Mouse (Mus musculus): ENCODE measurements around the gene Wnt3a. TPM values are rescaled to one million over a fixed set of nuclear protein-coding genes. Genes with fewer than 3 reads are reported as not detected.
"Not testable (repeated sequence)": the region's sequence is repeated elsewhere in the genome, so short reads cannot be mapped to it uniquely, and the experiment has no call there.

Wnt3a gene
- polyA plus RNA-seq, 1 experiment from 2014 or later = not detected

DNA sequence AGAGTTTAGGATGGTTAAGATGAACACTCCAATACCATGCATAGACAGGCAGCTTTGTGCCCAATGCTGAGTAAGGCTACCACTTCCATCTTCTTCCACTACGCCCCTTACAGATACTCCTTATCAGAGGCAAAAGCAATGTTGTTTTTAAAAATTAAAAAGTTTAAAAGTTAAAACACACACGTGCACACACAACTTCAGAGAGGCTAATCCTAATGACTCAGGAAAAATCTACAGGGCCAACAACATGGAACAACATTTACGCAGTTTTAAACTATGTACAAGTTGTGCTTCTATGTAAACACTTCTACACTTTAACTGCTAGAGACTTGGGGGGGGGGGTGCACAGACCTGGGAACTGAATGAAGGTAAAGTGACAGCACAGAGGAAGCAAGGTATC is 66.5 kb downstream of the Wnt3a start:
- Histone ChIP-seq H3K9me3 (ENCODE audit: low read depth, low read length) (no peaks in the 10 kb centered on the region), H3K36me3 (ENCODE audit: insufficient read depth) (peaks cover 25% of the 10 kb centered on the region), H3K4me3 (ENCODE audit: low read depth, low read length) (no peak overlapping the region), H3K27ac (ENCODE audit: low read depth) (no peak overlapping the region), H3K27me3 (ENCODE audit: insufficient read depth, low read length) (no peaks in the 10 kb centered on the region), H3K4me2 (peak overlapping the region; percentile 21; the same call in 1 of the 2 replicates), H3K9ac (no peak overlapping the region), H3K4me1 (ENCODE audit: insufficient read depth) (peaks cover 29% of the 10 kb centered on the region)
- no peak for ATAC-seq (ENCODE audit: insufficient read depth)
- 79% methylated on average over 3 of the region's 3 CpGs for WGBS
- DNase-seq = no peak
- TF ChIP-seq CTCF (IDR thresholded peaks at IDR 0.05; ENCODE audit: low read depth) = no peak

DNA sequence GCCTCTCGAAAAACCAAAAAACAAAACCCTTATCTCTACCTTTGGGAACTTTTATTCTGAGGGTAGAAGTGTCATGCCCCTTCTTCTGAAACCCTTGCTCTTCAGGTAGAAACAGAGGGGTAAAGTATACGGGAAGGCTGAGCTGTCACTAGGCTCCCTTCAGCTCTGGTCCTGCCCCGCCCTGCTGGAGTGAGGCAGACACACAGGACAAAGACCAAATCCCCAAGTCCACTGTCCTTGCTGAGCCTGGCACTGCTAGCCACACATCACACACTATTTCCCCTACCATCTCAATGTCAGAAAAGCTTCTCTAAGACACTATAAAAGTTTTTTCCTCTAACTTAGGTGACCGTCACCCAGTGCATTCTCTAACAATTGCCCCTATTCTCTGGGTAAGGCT is 68.2 kb downstream of the Wnt3a start:
- no peak for TF ChIP-seq CTCF (IDR thresholded peaks at IDR 0.05; ENCODE audit: low read depth)
- Histone ChIP-seq H3K27me3 (ENCODE audit: insufficient read depth, low read length) (no peaks in the 10 kb centered on the region), H3K9me3 (ENCODE audit: low read depth, low read length) (no peaks in the 10 kb centered on the region), H3K4me2 (no peak overlapping the region), H3K9ac (no peak overlapping the region), H3K36me3 (ENCODE audit: insufficient read depth) (peaks cover 39% of the 10 kb centered on the region), H3K4me3 (ENCODE audit: low read depth, low read length) (no peak overlapping the region), H3K27ac (ENCODE audit: low read depth) (no peak overlapping the region), H3K4me1 (ENCODE audit: insufficient read depth) (peaks cover 32% of the 10 kb centered on the region)
- DNase-seq (no peak), ATAC-seq (ENCODE audit: insufficient read depth) (no peak)
- WGBS = 81% methylated on average over 4 of the region's 4 CpGs

DNA sequence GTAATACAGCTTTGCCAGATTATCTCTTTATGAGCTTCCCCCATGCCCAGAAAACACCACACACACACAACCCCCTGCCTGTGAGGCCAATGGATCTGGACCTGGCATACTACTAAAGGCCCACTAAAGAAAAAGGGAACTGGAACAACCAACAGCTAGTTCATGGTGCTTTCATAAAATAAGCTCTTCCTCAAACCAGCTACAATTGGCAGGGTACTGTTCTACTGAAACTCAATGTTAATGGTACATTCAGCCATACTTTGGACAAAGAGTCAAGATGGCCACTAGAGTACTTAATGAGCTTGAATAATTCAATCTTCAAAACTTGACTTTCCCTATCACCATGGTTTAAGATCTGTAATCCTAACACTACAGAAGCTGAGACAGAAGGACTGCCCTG is 68.9 kb downstream of the Wnt3a start:
- no peak for TF ChIP-seq CTCF (IDR thresholded peaks at IDR 0.05; ENCODE audit: low read depth)
- DNase-seq = no peak
- Histone ChIP-seq H3K4me1 (ENCODE audit: insufficient read depth) (peaks cover 32% of the 10 kb centered on the region), H3K9me3 (ENCODE audit: low read depth, low read length) (no peaks in the 10 kb centered on the region), H3K4me2 (no peak overlapping the region), H3K27me3 (ENCODE audit: insufficient read depth, low read length) (no peaks in the 10 kb centered on the region), H3K9ac (no peak overlapping the region), H3K36me3 (ENCODE audit: insufficient read depth) (peaks cover 45% of the 10 kb centered on the region), H3K27ac (ENCODE audit: low read depth) (no peak overlapping the region), H3K4me3 (ENCODE audit: low read depth, low read length) (no peak overlapping the region)
- ATAC-seq (ENCODE audit: insufficient read depth) = no peak

DNA sequence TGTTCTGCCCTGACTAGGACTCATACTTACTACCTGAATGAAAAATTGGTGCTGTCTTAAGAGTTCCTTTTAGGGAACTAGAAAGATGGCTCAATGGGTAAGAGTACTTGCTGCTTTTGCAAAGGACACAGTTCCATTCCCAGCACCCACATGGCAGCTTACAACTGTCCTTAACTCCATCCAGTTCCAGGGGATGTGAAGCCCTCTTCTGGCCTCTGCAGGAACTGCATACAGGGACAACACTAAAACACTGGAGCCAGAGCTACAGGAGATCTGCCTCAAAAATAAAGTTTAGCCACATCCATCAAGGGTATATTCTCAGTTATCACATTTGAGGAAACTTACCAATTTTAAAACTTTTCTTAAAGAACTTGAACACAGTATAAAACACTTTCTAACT is 71.5 kb downstream of the Wnt3a start:
- Histone ChIP-seq H3K27ac (ENCODE audit: low read depth) (peak overlapping the region; percentile 14; the same call in 1 of the 2 replicates), H3K4me3 (ENCODE audit: low read depth, low read length) (no peak overlapping the region), H3K27me3 (ENCODE audit: insufficient read depth, low read length) (no peaks in the 10 kb centered on the region), H3K36me3 (ENCODE audit: insufficient read depth) (peaks cover 60% of the 10 kb centered on the region), H3K4me2 (peak overlapping the region; percentile 37), H3K9ac (no peak overlapping the region), H3K9me3 (ENCODE audit: low read depth, low read length) (no peaks in the 10 kb centered on the region), H3K4me1 (ENCODE audit: insufficient read depth) (peaks cover 16% of the 10 kb centered on the region)
- peak; percentile 68 for TF ChIP-seq CTCF (IDR thresholded peaks at IDR 0.05; ENCODE audit: low read depth)
- peak; percentile 65 for DNase-seq
- ATAC-seq (ENCODE audit: insufficient read depth) = no peak

DNA sequence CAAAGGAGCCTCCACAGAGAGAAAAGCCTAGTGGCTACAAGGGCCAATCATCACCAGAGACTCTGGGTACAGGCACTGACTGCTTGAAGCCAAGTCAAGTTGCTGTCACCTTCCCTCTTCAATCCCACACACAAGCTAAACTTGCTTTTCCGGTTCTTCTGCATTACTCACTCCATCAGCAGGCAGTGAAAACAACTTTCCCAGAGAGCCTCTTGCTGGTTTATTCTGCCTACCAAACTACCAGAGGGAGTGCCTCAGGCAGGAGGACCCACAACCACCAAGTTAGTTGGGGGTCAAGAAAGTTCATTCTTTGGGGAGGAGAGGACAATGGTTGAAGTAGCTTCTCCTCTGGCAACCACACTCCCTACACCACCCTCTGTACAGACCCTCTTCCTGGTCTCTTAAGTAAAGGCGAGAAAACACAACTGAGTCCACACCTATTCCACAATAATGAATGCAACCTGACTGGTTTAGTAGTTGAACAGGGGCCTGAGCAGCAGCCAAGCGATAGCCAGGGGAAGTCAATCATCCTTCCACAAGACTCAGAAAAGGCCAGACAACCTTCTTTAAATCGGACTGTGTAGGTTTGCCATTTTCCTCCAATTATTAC is 72.1 kb downstream of the Wnt3a start:
- H3K27ac ChIP-seq (ENCODE audit: low read depth) = peak overlapping the region; percentile 51
- H3K4me1 ChIP-seq (ENCODE audit: insufficient read depth) = peaks cover 11% of the 10 kb centered on the region; the same call in 1 of the 2 replicates
- peak overlapping the region; percentile 37 for H3K4me2 ChIP-seq
- H3K27me3 ChIP-seq (ENCODE audit: insufficient read depth, low read length) = no peaks in the 10 kb centered on the region
- WGBS = 65% methylated on average over 4 of the region's 4 CpGs
- H3K9ac ChIP-seq = no peak overlapping the region
- no peaks in the 10 kb centered on the region for H3K9me3 ChIP-seq (ENCODE audit: low read depth, low read length)
- H3K4me3 ChIP-seq (ENCODE audit: low read depth, low read length) = no peak overlapping the region
- DNase-seq = peak; percentile 79
- ATAC-seq (ENCODE audit: insufficient read depth) = peak; percentile 77
- TF ChIP-seq CTCF (IDR thresholded peaks at IDR 0.05; ENCODE audit: low read depth) = no peak
- H3K36me3 ChIP-seq (ENCODE audit: insufficient read depth) = peaks cover 57% of the 10 kb centered on the region

DNA sequence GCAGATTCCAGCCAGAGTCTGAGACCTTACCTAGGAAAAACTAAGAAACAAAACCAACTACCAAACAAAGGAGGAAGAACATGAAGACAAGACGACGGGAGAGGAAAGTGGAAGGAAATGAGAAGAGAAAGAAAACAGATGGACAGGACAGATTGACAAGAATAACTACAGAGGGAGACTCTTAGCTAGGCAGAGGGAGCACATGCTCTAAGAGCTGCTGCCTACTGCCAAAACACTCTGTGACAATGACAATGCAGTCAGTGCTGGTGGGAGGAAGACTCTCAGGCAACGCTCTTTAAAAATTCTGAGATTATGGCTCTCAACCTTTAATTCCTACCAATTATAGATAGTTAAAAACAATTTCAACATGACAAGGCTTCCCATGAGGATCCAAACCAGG is 73.6 kb downstream of the Wnt3a start:
- no peaks in the 10 kb centered on the region for H3K9me3 ChIP-seq (ENCODE audit: low read depth, low read length)
- peaks cover 11% of the 10 kb centered on the region; the same call in 1 of the 2 replicates for H3K4me1 ChIP-seq (ENCODE audit: insufficient read depth)
- no peak overlapping the region for H3K4me2 ChIP-seq
- DNase-seq (no peak), ATAC-seq (ENCODE audit: insufficient read depth) (no peak)
- TF ChIP-seq CTCF (IDR thresholded peaks at IDR 0.05; ENCODE audit: low read depth) = no peak
- H3K36me3 ChIP-seq (ENCODE audit: insufficient read depth) = peaks cover 65% of the 10 kb centered on the region
- H3K27ac ChIP-seq (ENCODE audit: low read depth) = no peak overlapping the region
- WGBS = 74% methylated on average over 3 of the region's 3 CpGs
- no peak overlapping the region for H3K4me3 ChIP-seq (ENCODE audit: low read depth, low read length)
- H3K9ac ChIP-seq = no peak overlapping the region
- H3K27me3 ChIP-seq (ENCODE audit: insufficient read depth, low read length) = no peaks in the 10 kb centered on the region

DNA sequence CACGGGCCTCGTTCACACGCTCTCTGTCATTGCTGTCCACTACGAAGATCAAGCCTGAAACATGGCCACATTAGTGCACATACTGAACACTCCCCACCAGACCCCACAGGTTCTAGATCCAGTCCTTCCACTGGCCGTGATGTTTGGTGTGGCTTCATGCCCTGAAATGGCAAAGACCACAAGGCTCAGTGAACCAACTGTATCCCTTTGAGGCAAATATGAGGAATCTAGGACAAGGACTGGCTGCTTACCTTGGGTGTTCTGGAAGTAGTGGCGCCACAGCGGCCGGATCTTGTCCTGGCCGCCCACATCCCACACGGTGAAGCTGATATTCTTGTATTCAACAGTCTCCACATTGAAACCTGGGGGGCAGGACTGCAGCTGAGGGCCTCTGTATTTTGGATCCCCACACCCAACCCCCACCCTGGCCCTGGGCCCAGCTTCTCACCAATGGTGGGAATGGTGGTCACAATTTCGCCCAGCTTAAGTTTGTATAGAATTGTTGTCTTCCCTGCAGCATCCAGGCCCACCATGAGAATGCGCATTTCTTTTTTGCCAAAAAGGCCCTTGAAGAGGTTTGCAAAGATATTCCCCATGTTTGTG is 77.6 kb downstream of the Wnt3a start:
- no peaks in the 10 kb centered on the region for H3K4me1 ChIP-seq (ENCODE audit: insufficient read depth)
- H3K27me3 ChIP-seq (ENCODE audit: insufficient read depth, low read length) = no peaks in the 10 kb centered on the region
- H3K9me3 ChIP-seq (ENCODE audit: low read depth, low read length) = no peaks in the 10 kb centered on the region
- DNase-seq = no peak
- H3K36me3 ChIP-seq (ENCODE audit: insufficient read depth) = peaks cover 70% of the 10 kb centered on the region
- H3K4me3 ChIP-seq (ENCODE audit: low read depth, low read length) = no peak overlapping the region
- no peak overlapping the region for H3K4me2 ChIP-seq
- ATAC-seq (ENCODE audit: insufficient read depth) = no peak
- H3K9ac ChIP-seq = no peak overlapping the region
- no peak for TF ChIP-seq CTCF (IDR thresholded peaks at IDR 0.05; ENCODE audit: low read depth)
- 89% methylated on average over 12 of the region's 12 CpGs for WGBS
- H3K27ac ChIP-seq (ENCODE audit: low read depth) = no peak overlapping the region

DNA sequence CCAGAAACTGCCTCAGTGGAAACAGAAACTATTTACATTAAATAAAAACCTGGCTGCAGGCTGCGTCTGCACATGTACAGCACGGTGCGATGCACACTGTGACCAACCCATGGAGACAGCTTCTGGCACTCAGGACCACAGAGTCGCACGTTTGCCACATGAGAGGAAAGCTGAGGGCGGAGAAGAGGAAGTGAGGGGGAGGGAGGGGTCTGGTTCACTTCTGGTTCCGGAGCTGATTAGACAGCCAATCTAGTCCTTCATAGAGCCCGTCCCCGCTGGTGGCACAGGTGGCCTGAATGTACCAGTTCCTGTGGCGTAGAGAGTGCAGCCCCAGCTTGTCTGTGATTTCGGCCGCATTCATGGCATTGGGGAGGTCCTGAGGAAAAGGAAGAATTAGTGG is 78.2 kb downstream of the Wnt3a start:
- peaks cover 66% of the 10 kb centered on the region for H3K36me3 ChIP-seq (ENCODE audit: insufficient read depth)
- H3K4me1 ChIP-seq (ENCODE audit: insufficient read depth); H3K9me3 ChIP-seq (ENCODE audit: low read depth, low read length); ATAC-seq (ENCODE audit: insufficient read depth); H3K4me3 ChIP-seq (ENCODE audit: low read depth, low read length); H3K27ac ChIP-seq (ENCODE audit: low read depth); DNase-seq; H3K4me2 ChIP-seq; H3K9ac ChIP-seq; H3K27me3 ChIP-seq (ENCODE audit: insufficient read depth, low read length): not testable (repeated sequence)
- WGBS = 74% methylated on average over 12 of the region's 12 CpGs

DNA sequence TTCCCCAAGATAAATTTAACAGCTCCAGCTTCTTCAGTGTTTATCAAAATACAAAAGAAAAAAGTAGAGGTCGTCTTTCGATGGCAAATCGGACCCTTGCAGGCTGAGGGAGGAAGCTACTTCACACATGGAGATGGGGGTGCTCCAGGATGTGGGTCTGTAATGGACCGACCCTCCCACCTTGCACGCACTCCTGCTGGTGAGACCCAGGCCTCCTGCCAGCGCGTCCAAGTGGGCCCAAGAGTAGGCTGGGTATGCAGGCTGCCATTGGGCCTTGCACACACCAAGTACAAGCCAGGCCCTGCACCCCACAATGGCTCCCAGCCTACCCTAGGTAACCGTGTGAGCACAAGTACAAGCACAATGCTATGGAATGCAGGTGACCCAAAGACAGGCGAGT is 79.0 kb downstream of the Wnt3a start:
- not testable (repeated sequence) for H3K9ac ChIP-seq; ATAC-seq (ENCODE audit: insufficient read depth); H3K4me3 ChIP-seq (ENCODE audit: low read depth, low read length); H3K4me1 ChIP-seq (ENCODE audit: insufficient read depth); H3K27me3 ChIP-seq (ENCODE audit: insufficient read depth, low read length); H3K27ac ChIP-seq (ENCODE audit: low read depth); H3K4me2 ChIP-seq; H3K9me3 ChIP-seq (ENCODE audit: low read depth, low read length); DNase-seq
- peaks cover 61% of the 10 kb centered on the region for H3K36me3 ChIP-seq (ENCODE audit: insufficient read depth)
- 82% methylated on average over 9 of the region's 9 CpGs for WGBS
